Mouse (Mus musculus): ENCODE data around the gene Syt6. TPM values are rescaled to one million over a fixed set of nuclear protein-coding genes. Genes with fewer than 3 reads are reported as not detected.

Gene Syt6
- total and polyA plus RNA-seq, 2 experiments from 2014 or later: 10.1 to 32.6 TPM

- Histone ChIP-seq H3K27me3 (ENCODE audit: insufficient read depth, low read length) (no peaks in the 10 kb centered on the region), H3K4me3 (ENCODE audit: low read length) (no peak overlapping the region), H3K9me3 (ENCODE audit: low read length) (no peaks in the 10 kb centered on the region), H3K4me1 (ENCODE audit: insufficient read depth, low read length) (no peaks in the 10 kb centered on the region; the same call in 1 of the 2 replicates), H3K27ac (no peak overlapping the region), H3K36me3 (ENCODE audit: insufficient read depth, low read length) (no peaks in the 10 kb centered on the region), H3K4me2 (ENCODE audit: low read depth, low read length) (no peak overlapping the region), H3K9ac (replicated peaks; ENCODE audit: low read length) (no peak overlapping the region)
- no peak for TF ChIP-seq CTCF (IDR thresholded peaks at IDR 0.05; ENCODE audit: low read depth)
- no peak for ATAC-seq
- 43% methylated on average over 5 of the region's 5 CpGs for WGBS
- DNase-seq (ENCODE audit: low spot score): no peak
Measured at GRCm38 (mm10) chr3:103683966-103684319, 108.9 kb downstream of the Syt6 start.

GRCm38 (mm10) chr3:103689043-103689442 is 114.0 kb downstream of the Syt6 start:
- Histone ChIP-seq H3K27ac (no peak overlapping the region), H3K36me3 (ENCODE audit: insufficient read depth, low read length) (no peaks in the 10 kb centered on the region), H3K9me3 (ENCODE audit: low read length) (no peaks in the 10 kb centered on the region), H3K4me3 (ENCODE audit: low read length) (no peak overlapping the region), H3K27me3 (ENCODE audit: insufficient read depth, low read length) (no peaks in the 10 kb centered on the region), H3K9ac (replicated peaks; ENCODE audit: low read length) (no peak overlapping the region), H3K4me1 (ENCODE audit: insufficient read depth, low read length) (no peaks in the 10 kb centered on the region), H3K4me2 (ENCODE audit: low read depth, low read length) (no peak overlapping the region)
- no peak for DNase-seq (ENCODE audit: low spot score)
- no peak for ATAC-seq
- 81% methylated on average over 1 of the region's 1 CpGs for WGBS
- TF ChIP-seq CTCF (IDR thresholded peaks at IDR 0.05; ENCODE audit: low read depth): no peak

DNA sequence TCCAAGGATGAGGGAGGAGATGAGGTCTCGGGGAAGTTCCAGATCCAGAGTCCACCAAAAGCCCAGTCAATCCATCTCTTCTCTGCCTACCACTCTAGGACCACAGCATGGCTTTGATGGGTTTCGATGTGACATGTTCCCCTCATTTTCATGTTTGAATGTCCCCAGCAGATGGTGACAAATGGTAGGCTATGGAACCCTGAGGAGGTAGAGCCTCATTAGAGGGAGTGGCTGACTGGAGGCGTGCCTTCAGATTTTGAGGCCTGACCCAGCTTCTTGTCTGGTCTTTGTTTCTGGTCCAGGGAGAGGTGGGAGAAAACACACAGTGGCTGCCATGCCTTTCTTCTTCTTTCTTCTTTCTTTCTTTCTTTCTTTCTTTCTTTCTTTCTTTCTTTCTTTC is 115.5 kb downstream of the Syt6 start:
- DNase-seq (ENCODE audit: low spot score) (peak; percentile 10), ATAC-seq (no peak)
- TF ChIP-seq CTCF (IDR thresholded peaks at IDR 0.05; ENCODE audit: low read depth): peak; percentile 32
- Histone ChIP-seq H3K36me3 (ENCODE audit: insufficient read depth, low read length) (no peaks in the 10 kb centered on the region), H3K27me3 (ENCODE audit: insufficient read depth, low read length) (no peaks in the 10 kb centered on the region), H3K9ac (replicated peaks; ENCODE audit: low read length) (no peak overlapping the region), H3K27ac (no peak overlapping the region), H3K4me3 (ENCODE audit: low read length) (no peak overlapping the region), H3K9me3 (ENCODE audit: low read length) (no peaks in the 10 kb centered on the region), H3K4me1 (ENCODE audit: insufficient read depth, low read length) (no peaks in the 10 kb centered on the region), H3K4me2 (ENCODE audit: low read depth, low read length) (no peak overlapping the region)
- WGBS: 85% methylated on average over 3 of the region's 3 CpGs

Small RNA genes lying within 50 kb of the gene (microRNA-seq; reads per million reads assigned to microRNA genes)
- 0 reads per million in 2 experiments for gene Gm25325

Other genes starting within 250 kb of the Syt6 start
- 0.16 TPM in 1 of 2 replicates, not detected in the other for gene Atg4a-ps, start 70.8 kb downstream of the Syt6 start, total RNA-seq (2014; rRNA removed)
- 0.10 and 0.26 TPM in 2 replicates for gene Atg4a-ps, start 70.8 kb downstream of the Syt6 start, polyA plus RNA-seq (2015; fragmentation: Nextera tagmentation; extraction: Ambion mirVana)
- 7.7 and 10.8 TPM in 2 replicates for gene Olfml3, start 162.8 kb downstream of the Syt6 start, total RNA-seq (2014; rRNA removed)
- 7.8 and 10.1 TPM in 2 replicates for gene Olfml3, start 162.8 kb downstream of the Syt6 start, polyA plus RNA-seq (2015; fragmentation: Nextera tagmentation; extraction: Ambion mirVana)
- not detected in 2 replicates for gene Gm10964, start 164.1 kb downstream of the Syt6 start, total RNA-seq (2014; rRNA removed)
- gene Gm10964, start 164.1 kb downstream of the Syt6 start, polyA plus RNA-seq (2015; fragmentation: Nextera tagmentation; extraction: Ambion mirVana): not detected in 2 replicates
- gene Hipk1, start 216.3 kb downstream of the Syt6 start, total RNA-seq (2014; rRNA removed): 52.6 and 59.3 TPM in 2 replicates
- gene Hipk1, start 216.3 kb downstream of the Syt6 start, polyA plus RNA-seq (2015; fragmentation: Nextera tagmentation; extraction: Ambion mirVana): 8.1 and 8.4 TPM in 2 replicates
- gene Dclre1b, start 234.2 kb downstream of the Syt6 start, total RNA-seq (2014; rRNA removed): 3.0 and 7.9 TPM in 2 replicates
- gene Dclre1b, start 234.2 kb downstream of the Syt6 start, polyA plus RNA-seq (2015; fragmentation: Nextera tagmentation; extraction: Ambion mirVana): 15.4 and 19.1 TPM in 2 replicates
- 16.1 and 25.8 TPM in 2 replicates for gene Ap4b1, start 234.3 kb downstream of the Syt6 start, total RNA-seq (2014; rRNA removed)
- gene Ap4b1, start 234.3 kb downstream of the Syt6 start, polyA plus RNA-seq (2015; fragmentation: Nextera tagmentation; extraction: Ambion mirVana): 16.4 and 20.1 TPM in 2 replicates
- 1.1 and 1.9 TPM in 2 replicates for gene Gm43064, start 234.3 kb downstream of the Syt6 start, total RNA-seq (2014; rRNA removed)
- gene Gm43064, start 234.3 kb downstream of the Syt6 start, polyA plus RNA-seq (2015; fragmentation: Nextera tagmentation; extraction: Ambion mirVana): 0.24 TPM in 1 of 2 replicates, not detected in the other